Mouse (Mus musculus): ENCODE results near the gene Igfbp6. TPM values are rescaled to one million over a fixed set of nuclear protein-coding genes. Genes with fewer than 3 reads are reported as not detected.
A peak's percentile ranks its signal among the peaks of the same experiment; 100 is the strongest.

The Igfbp6 gene
- 0.70 and 1.1 TPM in 2 replicates for polyA plus RNA-seq (2014; fragmentation: Nextera tagmentation; extraction: Ambion mirVana)

DNA sequence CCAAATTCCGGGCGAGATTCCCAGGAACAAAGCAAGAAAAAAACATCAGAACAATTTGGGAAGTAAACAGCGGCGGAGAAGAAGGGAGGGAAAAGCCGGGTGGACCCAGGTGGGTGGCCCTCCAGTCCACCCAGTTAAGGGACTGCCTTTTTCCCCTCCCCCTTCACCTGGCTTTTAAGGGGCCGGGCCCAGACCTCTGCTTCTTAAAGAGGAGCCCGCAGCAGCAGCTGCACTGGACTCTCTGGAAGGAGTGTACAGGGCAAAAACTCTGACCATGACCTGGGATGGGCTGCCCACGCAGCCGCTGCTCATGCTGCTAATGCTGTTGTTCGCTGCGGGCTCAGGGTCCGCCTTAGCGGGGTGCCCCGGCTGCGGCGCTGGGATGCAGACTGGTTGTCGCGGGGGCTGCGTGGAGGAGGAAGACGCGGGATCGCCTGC, at the start of gene Igfbp6:
Gene Igfbp6 (plus strand): TSS at position 89 of the 438 bp plus-strand sequence.
- H3K4me3 ChIP-seq (ENCODE audit: low read depth, low read length) = peak within 1 kb of the TSS; percentile 23; the same call in 1 of the 2 replicates
- H3K4me1 ChIP-seq (ENCODE audit: control insufficient read depth, insufficient read depth, low read length) = peaks cover 17% of the 10 kb centered on the region
- peaks cover 26% of the 10 kb centered on the region for H3K27me3 ChIP-seq (ENCODE audit: control insufficient read depth, insufficient read depth, low read length)
- WGBS (ENCODE audit: insufficient replicate concordance) = 9% methylated on average over 22 of the region's 22 CpGs
- H3K27ac ChIP-seq (ENCODE audit: low read depth, low read length) = no peak within 1 kb of the TSS
- no peaks in the 10 kb centered on the region for H3K36me3 ChIP-seq (ENCODE audit: control insufficient read depth, insufficient read depth, low read length)
- ATAC-seq (replicated peaks; ENCODE audit: insufficient number of reproducible peaks, low FRiP score, low TSS enrichment) = no peak
- H3K4me2 ChIP-seq = peak within 1 kb of the TSS; percentile 53
- peak within 1 kb of the TSS; percentile 30; the same call in 1 of the 2 replicates for H3K9ac ChIP-seq (ENCODE audit: low read depth, low read length)
- H3K9me3 ChIP-seq (replicated peaks; ENCODE audit: control insufficient read depth, low read length) = no peaks in the 10 kb centered on the region

DNA sequence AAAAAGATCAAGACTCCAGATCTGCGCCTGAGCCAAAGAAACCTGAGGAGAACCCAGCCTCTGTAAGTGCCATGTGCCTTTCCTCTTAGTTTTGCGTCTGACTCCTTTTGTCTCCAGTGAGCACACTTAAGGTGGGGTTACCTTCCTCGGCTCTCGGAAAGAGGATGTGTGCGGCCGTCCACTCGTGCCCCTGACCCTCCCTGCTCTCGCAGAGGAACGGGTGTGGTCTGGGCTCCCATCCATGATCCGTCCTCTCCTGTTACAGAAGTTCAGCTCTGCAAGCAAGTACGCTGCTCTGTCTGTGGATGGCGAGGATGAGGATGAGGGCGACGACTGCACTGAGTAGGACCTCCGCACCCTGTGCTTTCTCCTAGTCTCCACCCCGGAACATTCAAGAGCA, 49.2 kb upstream of the Igfbp6 start:
- WGBS (ENCODE audit: insufficient replicate concordance) = 83% methylated on average over 16 of the region's 16 CpGs
- H3K36me3 ChIP-seq (ENCODE audit: control insufficient read depth, insufficient read depth, low read length) = peaks cover 63% of the 10 kb centered on the region
- H3K27ac ChIP-seq (ENCODE audit: low read depth, low read length) = no peak overlapping the region
- H3K9me3 ChIP-seq (replicated peaks; ENCODE audit: control insufficient read depth, low read length) = no peaks in the 10 kb centered on the region
- no peak for ATAC-seq (replicated peaks; ENCODE audit: insufficient number of reproducible peaks, low FRiP score, low TSS enrichment)
- H3K4me3 ChIP-seq (ENCODE audit: low read depth, low read length) = no peak overlapping the region
- H3K4me2 ChIP-seq = no peak overlapping the region
- no peak overlapping the region for H3K9ac ChIP-seq (ENCODE audit: low read depth, low read length)
- H3K4me1 ChIP-seq (ENCODE audit: control insufficient read depth, insufficient read depth, low read length) = peaks cover 24% of the 10 kb centered on the region
- no peaks in the 10 kb centered on the region for H3K27me3 ChIP-seq (ENCODE audit: control insufficient read depth, insufficient read depth, low read length)

- Histone ChIP-seq H3K4me1 (ENCODE audit: control insufficient read depth, insufficient read depth, low read length) (peaks cover 40% of the 10 kb centered on the region), H3K4me2 (no peak overlapping the region), H3K9me3 (replicated peaks; ENCODE audit: control insufficient read depth, low read length) (no peaks in the 10 kb centered on the region), H3K36me3 (ENCODE audit: control insufficient read depth, insufficient read depth, low read length) (peaks cover 43% of the 10 kb centered on the region), H3K4me3 (ENCODE audit: low read depth, low read length) (no peak overlapping the region), H3K27me3 (ENCODE audit: control insufficient read depth, insufficient read depth, low read length) (no peaks in the 10 kb centered on the region), H3K27ac (ENCODE audit: low read depth, low read length) (no peak overlapping the region), H3K9ac (ENCODE audit: low read depth, low read length) (no peak overlapping the region)
- no peak for ATAC-seq (replicated peaks; ENCODE audit: insufficient number of reproducible peaks, low FRiP score, low TSS enrichment)
- 70% methylated on average over 8 of the region's 8 CpGs for WGBS (ENCODE audit: insufficient replicate concordance)
These were observed 46.8 kb upstream of the Igfbp6 start for GRCm38 (mm10) chr15:102097147-102097915.

DNA sequence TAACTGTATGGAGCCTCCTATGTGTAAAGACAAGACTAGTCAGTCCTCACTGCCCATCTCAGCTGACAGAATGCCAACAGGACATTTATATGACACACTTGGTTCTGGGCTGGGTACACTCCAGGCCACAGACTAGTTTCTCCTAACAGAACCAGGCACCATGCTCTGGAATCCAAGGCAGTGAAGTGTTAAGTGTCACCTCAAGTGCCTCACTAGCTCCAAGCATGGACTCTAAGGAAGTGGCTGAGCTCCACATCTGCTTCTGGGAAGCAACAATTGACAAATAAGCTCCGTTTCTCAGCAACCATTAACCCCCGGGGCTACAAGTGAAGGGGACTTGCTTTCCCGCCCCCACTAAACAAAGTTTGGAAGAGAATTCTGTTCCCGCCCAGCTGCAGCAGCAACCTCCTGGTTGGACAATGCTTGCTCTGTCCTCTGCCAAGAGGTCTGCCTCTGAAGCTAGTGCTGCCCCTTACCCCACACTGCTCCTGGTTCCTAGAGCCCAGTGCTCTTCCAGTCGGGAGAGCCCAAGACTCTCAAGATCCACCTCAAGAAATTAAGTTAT, 46.1 kb upstream of the Igfbp6 start:
- Histone ChIP-seq H3K9ac (ENCODE audit: low read depth, low read length) (no peak overlapping the region), H3K9me3 (replicated peaks; ENCODE audit: control insufficient read depth, low read length) (no peaks in the 10 kb centered on the region), H3K27me3 (ENCODE audit: control insufficient read depth, insufficient read depth, low read length) (no peaks in the 10 kb centered on the region), H3K4me3 (ENCODE audit: low read depth, low read length) (no peak overlapping the region), H3K27ac (ENCODE audit: low read depth, low read length) (no peak overlapping the region), H3K4me1 (ENCODE audit: control insufficient read depth, insufficient read depth, low read length) (peaks cover 48% of the 10 kb centered on the region), H3K36me3 (ENCODE audit: control insufficient read depth, insufficient read depth, low read length) (peaks cover 35% of the 10 kb centered on the region), H3K4me2 (no peak overlapping the region)
- ATAC-seq (replicated peaks; ENCODE audit: insufficient number of reproducible peaks, low FRiP score, low TSS enrichment) = no peak
- 44% methylated on average over 5 of the region's 5 CpGs for WGBS (ENCODE audit: insufficient replicate concordance)

DNA sequence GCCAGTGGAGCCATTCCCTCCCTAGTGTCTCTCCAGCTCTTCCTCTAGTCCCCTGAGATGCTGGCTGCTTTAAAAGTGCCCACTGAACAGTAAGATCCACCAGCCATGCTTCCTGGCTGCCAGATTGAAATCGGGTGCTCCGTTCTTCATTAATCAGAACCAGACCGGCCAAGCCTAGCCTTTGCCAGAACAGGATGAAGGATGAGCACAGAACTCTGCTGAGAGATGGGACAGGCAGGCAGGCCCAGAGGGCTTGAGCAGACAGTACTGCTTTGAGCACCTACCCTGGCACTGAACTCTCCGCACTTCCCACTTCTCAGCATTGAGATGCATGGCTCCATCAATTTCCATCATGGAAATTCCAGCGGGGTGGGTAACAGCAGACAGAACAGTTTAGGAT, 44.9 kb upstream of the Igfbp6 start:
- ATAC-seq (replicated peaks; ENCODE audit: insufficient number of reproducible peaks, low FRiP score, low TSS enrichment) = no peak
- 40% methylated on average over 5 of the region's 5 CpGs for WGBS (ENCODE audit: insufficient replicate concordance)
- Histone ChIP-seq H3K27ac (ENCODE audit: low read depth, low read length) (no peak overlapping the region), H3K4me2 (peak overlapping the region; percentile 80), H3K36me3 (ENCODE audit: control insufficient read depth, insufficient read depth, low read length) (peaks cover 24% of the 10 kb centered on the region), H3K27me3 (ENCODE audit: control insufficient read depth, insufficient read depth, low read length) (no peaks in the 10 kb centered on the region), H3K9ac (ENCODE audit: low read depth, low read length) (no peak overlapping the region), H3K9me3 (replicated peaks; ENCODE audit: control insufficient read depth, low read length) (no peaks in the 10 kb centered on the region), H3K4me1 (ENCODE audit: control insufficient read depth, insufficient read depth, low read length) (peaks cover 58% of the 10 kb centered on the region), H3K4me3 (ENCODE audit: low read depth, low read length) (peak overlapping the region; percentile 61; the same call in 1 of the 2 replicates)

- Histone ChIP-seq H3K9ac (ENCODE audit: low read depth, low read length) (peak overlapping the region; percentile 71), H3K27me3 (ENCODE audit: control insufficient read depth, insufficient read depth, low read length) (no peaks in the 10 kb centered on the region), H3K4me2 (peak overlapping the region; percentile 80), H3K9me3 (replicated peaks; ENCODE audit: control insufficient read depth, low read length) (no peaks in the 10 kb centered on the region), H3K4me3 (ENCODE audit: low read depth, low read length) (peak overlapping the region; percentile 61), H3K27ac (ENCODE audit: low read depth, low read length) (peak overlapping the region; percentile 95), H3K36me3 (ENCODE audit: control insufficient read depth, insufficient read depth, low read length) (peaks cover 20% of the 10 kb centered on the region), H3K4me1 (ENCODE audit: control insufficient read depth, insufficient read depth, low read length) (peaks cover 61% of the 10 kb centered on the region)
- no peak for ATAC-seq (replicated peaks; ENCODE audit: insufficient number of reproducible peaks, low FRiP score, low TSS enrichment)
- WGBS (ENCODE audit: insufficient replicate concordance) = 20% methylated on average over 8 of the region's 8 CpGs
These were observed 44.4 kb upstream of the Igfbp6 start for GRCm38 (mm10) chr15:102099771-102100160.

GRCm38 (mm10) chr15:102100161-102100981, 43.8 kb upstream of the Igfbp6 start, which contains the start of gene Tns2:
Gene Tns2, plus strand, starts transcription at chr15:102100413.
- under 1% methylated on average over 67 of the region's 82 CpGs for WGBS (ENCODE audit: insufficient replicate concordance)
- Histone ChIP-seq H3K27me3 (ENCODE audit: control insufficient read depth, insufficient read depth, low read length) (no peaks in the 10 kb centered on the region), H3K9me3 (replicated peaks; ENCODE audit: control insufficient read depth, low read length) (no peaks in the 10 kb centered on the region), H3K4me2 (peak within 1 kb of the TSS; percentile 80), H3K4me3 (ENCODE audit: low read depth, low read length) (peak within 1 kb of the TSS; percentile 61), H3K9ac (ENCODE audit: low read depth, low read length) (peak within 1 kb of the TSS; percentile 71), H3K27ac (ENCODE audit: low read depth, low read length) (peak within 1 kb of the TSS; percentile 95), H3K36me3 (ENCODE audit: control insufficient read depth, insufficient read depth, low read length) (peaks cover 14% of the 10 kb centered on the region), H3K4me1 (ENCODE audit: control insufficient read depth, insufficient read depth, low read length) (peaks cover 61% of the 10 kb centered on the region)
- ATAC-seq (replicated peaks; ENCODE audit: insufficient number of reproducible peaks, low FRiP score, low TSS enrichment) = peak; percentile 41

- Histone ChIP-seq H3K27me3 (ENCODE audit: control insufficient read depth, insufficient read depth, low read length) (no peaks in the 10 kb centered on the region; the same call in 1 of the 2 replicates), H3K27ac (ENCODE audit: low read depth, low read length) (peak overlapping the region; percentile 95), H3K36me3 (ENCODE audit: control insufficient read depth, insufficient read depth, low read length) (peaks cover 8% of the 10 kb centered on the region), H3K9me3 (replicated peaks; ENCODE audit: control insufficient read depth, low read length) (no peaks in the 10 kb centered on the region), H3K9ac (ENCODE audit: low read depth, low read length) (peak overlapping the region; percentile 71), H3K4me1 (ENCODE audit: control insufficient read depth, insufficient read depth, low read length) (peaks cover 66% of the 10 kb centered on the region), H3K4me2 (peak overlapping the region; percentile 80), H3K4me3 (ENCODE audit: low read depth, low read length) (peak overlapping the region; percentile 61)
- WGBS (ENCODE audit: insufficient replicate concordance) = 19% methylated on average over 10 of the region's 10 CpGs
- no peak for ATAC-seq (replicated peaks; ENCODE audit: insufficient number of reproducible peaks, low FRiP score, low TSS enrichment)
These were observed 43.0 kb upstream of the Igfbp6 start for GRCm38 (mm10) chr15:102100996-102101671.

Data from heart, embryonic 11.5 days (tissue).